Mouse (Mus musculus) hindbrain, postnatal 0 days (tissue): Measurements from ENCODE around the gene Ubap2l. TPM values are rescaled to one million over a fixed set of nuclear protein-coding genes. Genes with fewer than 3 reads are reported as not detected.

Experiments used
- ATAC-seq: fragments of 200-750 bp; cut with Nextera tagmentation; 2 replicates; pipeline ENCODE4 v1.8.0; 2017; ENCODE audit warnings: mild to moderate bottlenecking, moderate TSS enrichment, moderate library complexity
- DNase-seq: peaks from one replicate; pipeline ENCODE4 v3.0.0-alpha.2; 2015; ENCODE audit warnings: low spot score
- H3K27ac ChIP-seq: fragments of 300-500 bp; sonication (generic); 2 replicates; pipeline ENCODE4 v1.5.1; 2014; ENCODE audit warnings: mild to moderate bottlenecking
- H3K27me3 ChIP-seq: fragments of 300-500 bp; sonication (generic); 2 replicates; pipeline ENCODE4 v1.6.1; 2014; ENCODE audit warnings: low read length, mixed read lengths; ENCODE audit not compliant: insufficient read depth
- H3K36me3 ChIP-seq: fragments of 300-500 bp; sonication (generic); 2 replicates; pipeline ENCODE4 v1.6.1; 2014; ENCODE audit warnings: low read length, mixed read lengths; ENCODE audit not compliant: insufficient read depth
- H3K4me1 ChIP-seq: fragments of 300-500 bp; sonication (generic); 2 replicates; pipeline ENCODE4 v1.6.1; 2014; ENCODE audit warnings: antibody characterized with exemption, low read length, mixed read lengths; ENCODE audit not compliant: insufficient read depth
- H3K4me2 ChIP-seq: fragments of 300-500 bp; sonication (generic); 2 replicates; pipeline ENCODE4 v1.6.1; 2014; ENCODE audit warnings: low read depth, mild to moderate bottlenecking, low read length, moderate library complexity, mixed read lengths
- H3K4me3 ChIP-seq: fragments of 300-500 bp; sonication (generic); 2 replicates; pipeline ENCODE4 v1.5.1; 2014; ENCODE audit warnings: low read length
- H3K9ac ChIP-seq: fragments of 300-500 bp; sonication (generic); replicated peaks from 2 replicates; pipeline ENCODE4 v1.6.1; 2014; ENCODE audit warnings: mild to moderate bottlenecking, low read length, moderate library complexity, mixed read lengths
- H3K9me3 ChIP-seq: fragments of 300-500 bp; sonication (generic); 2 replicates; pipeline ENCODE4 v1.6.1; 2016; ENCODE audit warnings: low read length, mixed read lengths
- CTCF ChIP-seq: IDR thresholded peaks from 2 replicates; pipeline ENCODE4 v1.5.1; 2016; ENCODE audit warnings: antibody characterized with exemption, control low read depth, low read depth
- WGBS: fragments of 180-500 bp; shearing (Covaris S2); extraction: QIAGEN DNeasy Blood & Tissue Kit; methylation state at CpG from one replicate; pipeline ENCODE4 v1.1.7; 2014; 5-methylcytosine and 5-hydroxymethylcytosine counted together
- polyA plus RNA-seq: library from polyadenylated mRNA; unstranded; fragments of >200 nt; fragmentation: Nextera tagmentation; extraction: Ambion mirVana; gene quantifications from 2 replicates; pipeline ENCODE4 v1.2.1, GENCODE M21; 2015
- total RNA-seq: library from RNA; depleted of rRNA; stranded (reverse); fragments of >200 nt; gene quantifications from 2 replicates; pipeline ENCODE4 v1.2.3, GENCODE M21; 2014

The Ubap2l gene
- total and polyA plus RNA-seq, 2 experiments from 2014 or later, result 102 to 113 TPM

GRCm38 (mm10) chr3:90080498-90080863 is 28.1 kb upstream of the Ubap2l start:
- no peak for TF ChIP-seq CTCF
- Histone ChIP-seq H3K36me3 (no peaks in the 10 kb centered on the region), H3K4me2 (peak overlapping the region; percentile 84), H3K4me3 (peak overlapping the region; percentile 92), H3K9me3 (no peaks in the 10 kb centered on the region), H3K27me3 (no peaks in the 10 kb centered on the region), H3K27ac (peak overlapping the region; percentile 96), H3K9ac (peak overlapping the region; percentile 90), H3K4me1 (peaks cover 5% of the 10 kb centered on the region)
- ATAC-seq, result no peak
- DNase-seq, result no peak
- 4% methylated on average over 6 of the region's 6 CpGs for WGBS

GRCm38 (mm10) chr3:90079763-90080497 is 27.5 kb upstream of the Ubap2l start:
- Histone ChIP-seq H3K9me3 (no peaks in the 10 kb centered on the region), H3K4me3 (peak overlapping the region; percentile 92), H3K27ac (peak overlapping the region; percentile 96), H3K36me3 (no peaks in the 10 kb centered on the region), H3K9ac (peak overlapping the region; percentile 90), H3K4me1 (peaks cover 5% of the 10 kb centered on the region), H3K27me3 (no peaks in the 10 kb centered on the region), H3K4me2 (peak overlapping the region; percentile 84)
- ATAC-seq (peak; percentile 68), DNase-seq (peak; percentile 77)
- peak; percentile 21 for TF ChIP-seq CTCF
- WGBS, result 1% methylated on average over 52 of the region's 53 CpGs

GRCm38 (mm10) chr3:90079133-90079762 is 26.8 kb upstream of the Ubap2l start:
- Histone ChIP-seq H3K9me3 (no peaks in the 10 kb centered on the region), H3K27ac (peak overlapping the region; percentile 96), H3K4me2 (peak overlapping the region; percentile 84), H3K4me3 (peak overlapping the region; percentile 92), H3K9ac (peak overlapping the region; percentile 90), H3K4me1 (peaks cover 5% of the 10 kb centered on the region), H3K27me3 (no peaks in the 10 kb centered on the region), H3K36me3 (no peaks in the 10 kb centered on the region)
- WGBS, result under 1% methylated on average over 32 of the region's 33 CpGs
- peak; percentile 28; the same call in 1 of the 2 replicates for TF ChIP-seq CTCF
- DNase-seq (peak; percentile 95), ATAC-seq (peak; percentile 96)

GRCm38 (mm10) chr3:90078224-90078623 is 25.8 kb upstream of the Ubap2l start:
- Histone ChIP-seq H3K27ac (no peak overlapping the region), H3K27me3 (no peaks in the 10 kb centered on the region), H3K36me3 (no peaks in the 10 kb centered on the region), H3K9me3 (no peaks in the 10 kb centered on the region), H3K4me2 (no peak overlapping the region), H3K4me1 (peaks cover 5% of the 10 kb centered on the region), H3K9ac (no peak overlapping the region), H3K4me3 (no peak overlapping the region)
- WGBS, result 58% methylated on average over 5 of the region's 5 CpGs
- DNase-seq, result no peak
- 0 out of 2 replicates have a peak, but pooled peaks have one; percentile 3 for TF ChIP-seq CTCF
- no peak for ATAC-seq

- Histone ChIP-seq H3K27me3 (no peaks in the 10 kb centered on the region), H3K4me1 (peaks cover 5% of the 10 kb centered on the region), H3K27ac (0 out of 2 replicates have a peak overlapping the region, but pooled peaks have one; percentile 16), H3K4me2 (no peak overlapping the region), H3K9me3 (no peaks in the 10 kb centered on the region), H3K36me3 (no peaks in the 10 kb centered on the region), H3K9ac (peak overlapping the region; percentile 35; the same call in 1 of the 2 replicates), H3K4me3 (no peak overlapping the region)
- WGBS, result 12% methylated on average over 5 of the region's 5 CpGs
- ATAC-seq (no peak), DNase-seq (peak; percentile 89)
- peak; percentile 84 for TF ChIP-seq CTCF
These were observed 24.7 kb upstream of the Ubap2l start for GRCm38 (mm10) chr3:90076921-90077716.

GRCm38 (mm10) chr3:90072294-90072693 is 19.9 kb upstream of the Ubap2l start, which contains the start of gene Tpm3:
TSS of gene Tpm3 (plus strand) at chr3:90072649.
- DNase-seq (no peak), ATAC-seq (no peak)
- TF ChIP-seq CTCF, result no peak
- Histone ChIP-seq H3K27ac (no peak within 1 kb of the TSS), H3K9me3 (no peaks in the 10 kb centered on the region), H3K4me1 (no peaks in the 10 kb centered on the region; the same call in 1 of the 2 replicates), H3K9ac (no peak within 1 kb of the TSS), H3K27me3 (no peaks in the 10 kb centered on the region), H3K4me3 (no peak within 1 kb of the TSS), H3K4me2 (no peak within 1 kb of the TSS), H3K36me3 (no peaks in the 10 kb centered on the region)
- WGBS, result 75% methylated on average over 4 of the region's 4 CpGs
